Mouse (Mus musculus) heart, adult 2 months (tissue): ENCODE results near the gene Magi3.

ENCODE experiments used
- EP300 ChIP-seq: fragments of 200-500 bp; IDR thresholded peaks from 2 replicates; pipeline ENCODE4 v1.6.1; 2011; ENCODE audit warnings: low read depth, low read length, control low read depth; ENCODE audit not compliant: insufficient read depth
- POLR2A ChIP-seq: fragments of 200-500 bp; IDR thresholded peaks from 2 replicates; pipeline ENCODE4 v1.6.1; 2011; ENCODE audit warnings: mild to moderate bottlenecking, low read depth, low read length, control low read depth; ENCODE audit not compliant: insufficient read depth

DNA sequence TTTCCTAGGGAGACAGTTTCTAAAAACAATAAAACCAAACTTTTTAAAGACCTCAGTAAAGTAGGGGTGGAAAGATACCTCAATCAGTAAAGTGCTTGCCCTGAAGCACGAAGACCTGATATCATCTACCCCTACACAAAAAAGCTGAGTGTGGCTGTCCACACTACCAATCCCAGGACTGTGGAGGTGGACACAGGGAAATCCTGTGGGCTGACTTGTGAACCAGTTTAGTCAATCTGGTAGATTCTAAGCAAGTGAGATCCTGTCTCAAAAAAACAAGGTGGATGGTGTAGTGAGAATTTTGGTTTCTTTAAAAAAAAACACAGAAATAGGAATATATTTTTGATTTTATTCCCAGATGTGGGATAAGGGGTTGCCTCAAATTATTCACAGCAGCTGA is 96.3 kb downstream of the Magi3 start:
- TF ChIP-seq EP300 (no peak), POLR2A (no peak)
